Mouse (Mus musculus): ENCODE data around the gene AI464131. TPM values are rescaled to one million over a fixed set of nuclear protein-coding genes. Genes with fewer than 3 reads are reported as not detected.
"Not testable (repeated sequence)": the region's sequence is repeated elsewhere in the genome, so short reads cannot be mapped to it uniquely, and the experiment has no call there.

Gene AI464131
- polyA plus RNA-seq, 1 experiment from 2014 or later: 6.3 TPM

DNA sequence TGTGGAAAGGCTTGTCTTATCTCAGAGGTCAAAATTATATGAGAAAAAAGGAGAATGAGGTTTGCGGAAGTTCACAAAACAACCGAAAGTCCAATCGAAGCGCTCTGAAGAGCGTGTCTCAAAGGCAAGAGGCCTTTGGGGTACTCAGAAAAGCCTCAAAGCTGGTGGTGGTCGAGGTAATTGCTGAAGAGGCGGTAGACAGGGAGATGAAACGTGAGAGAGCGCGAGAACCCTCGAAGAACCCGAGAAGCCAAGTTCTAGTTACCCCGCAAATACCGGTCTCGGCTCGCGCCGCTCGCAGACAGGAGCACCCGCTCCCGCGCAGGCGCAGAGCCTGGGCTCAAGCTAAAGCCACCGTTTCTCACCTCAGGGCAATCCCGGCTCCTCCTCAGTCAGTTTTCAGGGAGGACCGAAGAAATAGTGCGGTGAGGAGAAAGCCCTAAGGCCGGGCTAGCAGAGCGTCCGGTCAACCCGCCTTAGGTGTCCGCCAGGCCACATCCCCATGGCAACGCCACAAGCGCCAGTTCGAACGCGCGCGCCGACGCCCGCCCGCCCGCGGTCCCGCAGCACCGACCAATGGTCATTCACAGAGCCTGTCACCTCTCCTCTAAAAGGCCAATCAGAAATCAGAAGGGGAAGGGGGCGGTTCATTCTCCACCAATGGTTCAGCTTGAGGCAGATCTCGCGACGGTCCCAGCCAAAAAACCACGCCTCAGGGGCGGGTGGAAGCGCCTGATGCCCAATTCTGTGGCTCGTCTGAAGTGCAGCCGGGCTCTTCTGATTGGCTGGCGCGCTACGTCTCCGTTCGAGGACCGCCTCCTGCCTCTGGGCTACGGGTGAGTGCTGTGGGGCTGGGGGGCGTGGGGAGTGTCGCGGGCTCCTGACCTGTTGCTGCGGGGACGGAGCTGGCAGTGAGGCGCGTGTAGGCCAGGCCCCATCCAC lies 38.3 kb downstream of the AI464131 start, which contains the start of the genes Kif24 and Nudt2:
TSS of gene Kif24 (minus strand) at position 543 of the 942 bp plus-strand sequence.
TSS of gene Nudt2 (plus strand) at position 807 of the 942 bp plus-strand sequence.
- Histone ChIP-seq H3K4me3 (peak within 1 kb of the TSS; percentile 82), H3K4me1 (peaks cover 27% of the 10 kb centered on the region), H3K27ac (peak within 1 kb of the TSS; percentile 95), H3K36me3 (replicated peaks) (peaks cover 38% of the 10 kb centered on the region), H3K27me3 (ENCODE audit: poor library complexity, severe bottlenecking) (no peaks in the 10 kb centered on the region), H3K9me3 (peaks cover 15% of the 10 kb centered on the region; the same call in 1 of the 2 replicates)
- WGBS: under 1% methylated on average over 70 of the region's 70 CpGs
- peak; percentile 99 for DNase-seq (ENCODE audit: extremely low spot score, low spot score)

DNA sequence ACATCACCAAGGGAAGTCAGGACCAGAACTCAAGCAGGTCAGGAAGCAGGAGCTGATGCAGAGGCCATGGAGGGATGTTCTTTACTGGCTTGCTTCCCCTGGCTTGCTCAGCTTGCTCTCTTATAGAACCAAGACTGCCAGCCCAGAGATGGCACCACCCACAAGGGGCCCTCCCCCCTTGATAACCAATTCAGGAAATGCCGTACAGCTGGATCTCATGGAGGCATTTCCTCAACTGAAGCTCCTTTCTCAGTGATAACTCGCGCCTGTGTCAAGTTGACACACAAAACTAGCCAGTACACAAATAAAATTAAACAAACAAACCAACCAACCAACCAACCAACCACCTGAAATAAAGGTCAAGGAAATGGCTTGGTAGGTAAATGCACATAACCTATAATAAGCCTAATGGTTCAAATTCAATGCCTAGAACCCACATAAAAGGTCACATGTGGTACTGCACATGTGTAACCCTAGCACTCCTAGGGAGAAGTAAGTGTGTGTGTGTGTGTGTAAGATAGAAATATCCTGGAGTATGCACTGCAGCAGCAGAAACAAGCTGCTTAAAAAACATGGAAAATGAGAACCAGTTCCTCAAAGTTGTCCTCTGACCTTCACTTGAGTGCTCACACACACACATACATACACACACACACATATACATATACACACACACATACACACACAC lies 39.7 kb downstream of the AI464131 start:
- DNase-seq (ENCODE audit: extremely low spot score, low spot score); H3K27ac ChIP-seq; H3K27me3 ChIP-seq (ENCODE audit: poor library complexity, severe bottlenecking): not testable (repeated sequence)
- Histone ChIP-seq H3K4me1 (peaks cover 20% of the 10 kb centered on the region), H3K9me3 (peaks cover 15% of the 10 kb centered on the region; the same call in 1 of the 2 replicates), H3K4me3 (peak overlapping the region; percentile 82), H3K36me3 (replicated peaks) (peaks cover 38% of the 10 kb centered on the region)
- WGBS: 68% methylated on average over 3 of the region's 3 CpGs

DNA sequence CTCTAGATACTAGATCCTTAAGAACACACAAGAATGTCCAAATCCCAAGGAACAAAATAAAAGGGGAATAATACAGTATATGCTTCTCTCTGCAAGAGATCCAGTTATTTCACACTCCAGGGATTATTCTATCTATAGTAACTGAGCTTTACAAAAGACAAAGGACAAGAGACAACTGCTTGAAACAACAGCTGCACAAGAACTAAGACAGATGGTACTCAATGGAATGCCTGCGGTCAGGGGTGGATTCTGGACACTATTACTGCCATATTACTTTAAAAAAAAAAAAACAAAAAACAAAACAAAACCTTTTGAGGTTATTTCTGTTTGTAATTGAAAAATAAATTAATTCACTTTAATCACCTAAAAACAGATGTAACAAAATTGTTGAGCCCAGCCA lies 42.2 kb downstream of the AI464131 start:
- Histone ChIP-seq H3K36me3 (replicated peaks) (peaks cover 32% of the 10 kb centered on the region), H3K9me3 (peaks cover 15% of the 10 kb centered on the region; the same call in 1 of the 2 replicates), H3K4me3 (no peak overlapping the region), H3K27me3 (ENCODE audit: poor library complexity, severe bottlenecking) (no peaks in the 10 kb centered on the region), H3K27ac (no peak overlapping the region), H3K4me1 (peaks cover 18% of the 10 kb centered on the region)
- WGBS: 91% methylated on average over 1 of the region's 1 CpGs
- DNase-seq (ENCODE audit: extremely low spot score, low spot score): no peak

DNA sequence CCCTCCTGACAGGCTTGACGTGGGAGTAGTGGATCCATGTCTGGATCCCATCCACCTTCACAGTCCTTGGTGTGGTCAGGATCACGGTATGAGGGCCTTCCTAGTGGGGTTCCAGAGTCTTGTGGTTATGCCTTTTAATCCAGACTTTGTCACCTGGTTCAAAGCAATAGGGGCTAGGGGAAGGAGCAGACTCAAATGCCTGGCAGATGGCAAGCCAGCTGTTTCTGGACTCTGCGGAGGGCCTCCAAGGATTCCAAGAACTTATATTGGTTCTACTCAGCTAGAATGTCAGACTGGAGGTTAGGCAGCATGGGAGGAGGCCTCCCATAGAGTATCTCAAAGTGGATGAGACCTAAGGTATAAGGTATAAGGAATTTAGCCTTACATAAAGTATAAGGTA lies 55.3 kb downstream of the AI464131 start:
- Histone ChIP-seq H3K27ac (no peak overlapping the region), H3K9me3 (no peaks in the 10 kb centered on the region; the same call in 1 of the 2 replicates), H3K4me3 (no peak overlapping the region), H3K4me1 (no peaks in the 10 kb centered on the region), H3K36me3 (replicated peaks) (peaks cover 80% of the 10 kb centered on the region), H3K27me3 (ENCODE audit: poor library complexity, severe bottlenecking) (no peaks in the 10 kb centered on the region)
- 94% methylated on average over 3 of the region's 3 CpGs for WGBS
- DNase-seq (ENCODE audit: extremely low spot score, low spot score): no peak

Other genes with a start within 250 kb of the AI464131 start
- gene Ubap2, start 227.9 kb downstream of the AI464131 start, polyA plus RNA-seq (2016; fragmentation: Nextera tagmentation; extraction: Ambion mirVana): 88.4 and 88.9 TPM in 2 replicates
- gene Dcaf12, start 188.2 kb downstream of the AI464131 start, polyA plus RNA-seq (2016; fragmentation: Nextera tagmentation; extraction: Ambion mirVana): 60.7 and 62.5 TPM in 2 replicates
- 65.7 and 66.5 TPM in 2 replicates for gene Ubap1, start 154.1 kb downstream of the AI464131 start, polyA plus RNA-seq (2016; fragmentation: Nextera tagmentation; extraction: Ambion mirVana)
- gene Kif24, start 38.2 kb downstream of the AI464131 start, polyA plus RNA-seq (2016; fragmentation: Nextera tagmentation; extraction: Ambion mirVana): 16.2 and 17.7 TPM in 2 replicates
- 65.4 and 67.8 TPM in 2 replicates for gene Nudt2, start 37.9 kb downstream of the AI464131 start, polyA plus RNA-seq (2016; fragmentation: Nextera tagmentation; extraction: Ambion mirVana)
- 3.8 and 6.1 TPM in 2 replicates for gene 1110017D15Rik, start 14.3 kb upstream of the AI464131 start, polyA plus RNA-seq (2016; fragmentation: Nextera tagmentation; extraction: Ambion mirVana)
- 1.8 and 3.3 TPM in 2 replicates for gene Fam219a, start 66.5 kb upstream of the AI464131 start, polyA plus RNA-seq (2016; fragmentation: Nextera tagmentation; extraction: Ambion mirVana)
- 1.1 and 1.5 TPM in 2 replicates for gene Dnaic1, start 66.7 kb upstream of the AI464131 start, polyA plus RNA-seq (2016; fragmentation: Nextera tagmentation; extraction: Ambion mirVana)
- 19.7 and 21.3 TPM in 2 replicates for gene Enho, start 137.2 kb upstream of the AI464131 start, polyA plus RNA-seq (2016; fragmentation: Nextera tagmentation; extraction: Ambion mirVana)
- 19.4 and 21.9 TPM in 2 replicates for gene Cntfr, start 194.0 kb upstream of the AI464131 start, polyA plus RNA-seq (2016; fragmentation: Nextera tagmentation; extraction: Ambion mirVana)
- 82.0 and 90.0 TPM in 2 replicates for gene Il11ra1, start 196.9 kb upstream of the AI464131 start, polyA plus RNA-seq (2016; fragmentation: Nextera tagmentation; extraction: Ambion mirVana)
- 97.3 and 98.1 TPM in 2 replicates for gene Rpp25l, start 210.5 kb upstream of the AI464131 start, polyA plus RNA-seq (2016; fragmentation: Nextera tagmentation; extraction: Ambion mirVana)
- 141 and 142 TPM in 2 replicates for gene Dctn3, start 220.1 kb upstream of the AI464131 start, polyA plus RNA-seq (2016; fragmentation: Nextera tagmentation; extraction: Ambion mirVana)
- gene Arid3c, start 228.1 kb upstream of the AI464131 start, polyA plus RNA-seq (2016; fragmentation: Nextera tagmentation; extraction: Ambion mirVana): 1.1 and 1.4 TPM in 2 replicates